In genomic region chr1:151953563-151953962, GRCm38 (mm10) we compare ENCODE assay signal across 8 mouse cellular contexts.
DNase-seq lines count a peak whose midpoint lies in the region; ATAC-seq lines count a peak whose summit lies in the region.

No protein-coding gene starts in this region.

- peak; percentile 73 for DNase-seq in adipocyte (ENCODE audit: low spot score)
- peak; percentile 63 for DNase-seq in c-Kit-positive CD71-negative TER-119-negative erythroid progenitor cells, embryonic 14.5 days (ENCODE audit: low read depth)
- peak; percentile 24 to 26 for DNase-seq in frontal cortex, postnatal 25 days (ENCODE audit: low spot score in 2 of 2)
- DNase-seq in heart, postnatal 4 days: peak; percentile 90
- peak; percentile 25 to 44 for DNase-seq in layer of hippocampus, postnatal 25 days (ENCODE audit: extremely low spot score in 1 of 2, low spot score in 1 of 2)
- DNase-seq in lung, postnatal 25 days (ENCODE audit: low spot score): peak; percentile 23
- DNase-seq in spleen, postnatal 4 days (ENCODE audit: low spot score in 2 of 2): peak; percentile 67 to 75

- no peak for ATAC-seq in erythroblast, adult 5-6 weeks (replicated peaks; ENCODE audit: low FRiP score, poor library complexity, severe bottlenecking)

Comparison
In these comparisons a context has a peak if more than half of its experiments do, and no peak if none do; other contexts are left out.
1. DNase-seq: peak in every context shown above with its lines; median percentile 90 in heart, postnatal 4 days; 73 in adipocyte; 71 in spleen, postnatal 4 days; 63 in c-Kit-positive CD71-negative TER-119-negative erythroid progenitor cells, embryonic 14.5 days; 34 in layer of hippocampus, postnatal 25 days; 25 in frontal cortex, postnatal 25 days; 23 in lung, postnatal 25 days.